Mouse (Mus musculus): ENCODE results near the gene Dab2ip. TPM values are rescaled to one million over a fixed set of nuclear protein-coding genes. Genes with fewer than 3 reads are reported as not detected.

Gene Dab2ip
- polyA plus RNA-seq, 1 experiment from 2014 or later, result 62.4 TPM

GRCm38 (mm10) chr2:35770541-35770940 lies 212.5 kb downstream of the Dab2ip start:
- 84% methylated on average over 2 of the region's 2 CpGs for WGBS
- ATAC-seq (ENCODE audit: low FRiP score), result no peak
- Histone ChIP-seq H3K27me3 (replicated peaks) (no peaks in the 10 kb centered on the region), H3K9me3 (replicated peaks) (no peaks in the 10 kb centered on the region), H3K4me2 (no peak overlapping the region), H3K36me3 (no peaks in the 10 kb centered on the region), H3K9ac (replicated peaks) (no peak overlapping the region), H3K27ac (replicated peaks) (no peak overlapping the region), H3K4me1 (peaks cover 14% of the 10 kb centered on the region), H3K4me3 (replicated peaks) (no peak overlapping the region)

- H3K27ac ChIP-seq (replicated peaks), result no peak overlapping the region
- no peaks in the 10 kb centered on the region; the same call in 1 of the 2 replicates for H3K4me1 ChIP-seq
- H3K9ac ChIP-seq (replicated peaks), result no peak overlapping the region
- 50% methylated on average over 5 of the region's 5 CpGs for WGBS
- H3K9me3 ChIP-seq (replicated peaks), result no peaks in the 10 kb centered on the region
- H3K4me3 ChIP-seq (replicated peaks), result no peak overlapping the region
- no peaks in the 10 kb centered on the region for H3K36me3 ChIP-seq
- no peak overlapping the region for H3K4me2 ChIP-seq
- no peaks in the 10 kb centered on the region for H3K27me3 ChIP-seq (replicated peaks)
- no peak for ATAC-seq (ENCODE audit: low FRiP score)
Measured at GRCm38 (mm10) chr2:35775651-35776055, 217.6 kb downstream of the Dab2ip start.

- Histone ChIP-seq H3K4me2 (no peak overlapping the region), H3K4me3 (replicated peaks) (no peak overlapping the region), H3K9me3 (replicated peaks) (no peaks in the 10 kb centered on the region), H3K27me3 (replicated peaks) (no peaks in the 10 kb centered on the region), H3K36me3 (no peaks in the 10 kb centered on the region), H3K27ac (replicated peaks) (no peak overlapping the region), H3K4me1 (no peaks in the 10 kb centered on the region; the same call in 1 of the 2 replicates), H3K9ac (replicated peaks) (no peak overlapping the region)
- no peak for ATAC-seq (ENCODE audit: low FRiP score)
- 88% methylated on average over 9 of the region's 9 CpGs for whole genome bisulfite sequencing
Measured at GRCm38 (mm10) chr2:35776935-35777334, 218.9 kb downstream of the Dab2ip start.

- no peak overlapping the region for H3K27ac ChIP-seq (replicated peaks)
- H3K36me3 ChIP-seq, result no peaks in the 10 kb centered on the region
- no peak overlapping the region for H3K9ac ChIP-seq (replicated peaks)
- H3K4me1 ChIP-seq, result no peaks in the 10 kb centered on the region; the same call in 1 of the 2 replicates
- no peaks in the 10 kb centered on the region for H3K9me3 ChIP-seq (replicated peaks)
- ATAC-seq (ENCODE audit: low FRiP score), result no peak
- WGBS, result 90% methylated on average over 5 of the region's 5 CpGs
- no peak overlapping the region for H3K4me2 ChIP-seq
- H3K4me3 ChIP-seq (replicated peaks), result no peak overlapping the region
- no peaks in the 10 kb centered on the region for H3K27me3 ChIP-seq (replicated peaks)
Measured at GRCm38 (mm10) chr2:35779266-35779665, 221.2 kb downstream of the Dab2ip start.

Other genes starting within 250 kb of the Dab2ip start
- gene Stom, start 221.3 kb upstream of the Dab2ip start, polyA plus RNA-seq (2015; fragmentation: Nextera tagmentation; extraction: Ambion mirVana), result 17.6 and 27.4 TPM in 2 replicates
- gene 4930568D16Rik, start 190.5 kb upstream of the Dab2ip start, polyA plus RNA-seq (2015; fragmentation: Nextera tagmentation; extraction: Ambion mirVana), result not detected in 2 replicates
- not detected in 2 replicates for gene 4930402F06Rik, start 161.1 kb upstream of the Dab2ip start, polyA plus RNA-seq (2015; fragmentation: Nextera tagmentation; extraction: Ambion mirVana)
- gene Ggta1, start 95.0 kb upstream of the Dab2ip start, polyA plus RNA-seq (2015; fragmentation: Nextera tagmentation; extraction: Ambion mirVana), result 7.4 and 14.2 TPM in 2 replicates